Mouse (Mus musculus) midbrain, postnatal 0 days (tissue): ENCODE results near the gene March10. TPM values are rescaled to one million over a fixed set of nuclear protein-coding genes. Genes with fewer than 3 reads are reported as not detected.

Source experiments
- ATAC-seq: fragments of 200-750 bp; cut with Nextera tagmentation; 2 replicates; pipeline ENCODE4 v1.8.0; 2017; ENCODE audit warnings: moderate number of reproducible peaks, mild to moderate bottlenecking, moderate TSS enrichment, moderate library complexity; ENCODE audit not compliant: low FRiP score
- DNase-seq: peaks from one replicate; pipeline ENCODE4 v3.0.0-alpha.2; 2015; ENCODE audit warnings: low spot score
- H3K27ac ChIP-seq: fragments of 300-500 bp; sonication (generic); 2 replicates; pipeline ENCODE4 v1.5.1; 2014; ENCODE audit warnings: low read depth, mild to moderate bottlenecking, low read length, mixed read lengths
- H3K27me3 ChIP-seq: fragments of 300-500 bp; sonication (generic); 2 replicates; pipeline ENCODE4 v1.6.1; 2014; ENCODE audit warnings: low read length, control low read depth, mixed read lengths; ENCODE audit not compliant: insufficient read depth
- H3K36me3 ChIP-seq: fragments of 300-500 bp; sonication (generic); 2 replicates; pipeline ENCODE4 v1.6.1; 2014; ENCODE audit warnings: low read length, control low read depth, mixed read lengths; ENCODE audit not compliant: insufficient read depth
- H3K4me1 ChIP-seq: fragments of 300-500 bp; sonication (generic); 2 replicates; pipeline ENCODE4 v1.6.1; 2014; ENCODE audit warnings: mild to moderate bottlenecking, control low read depth, antibody characterized with exemption, low read length, mixed read lengths; ENCODE audit not compliant: insufficient read depth
- H3K4me2 ChIP-seq: fragments of 300-500 bp; sonication (generic); 2 replicates; pipeline ENCODE4 v1.6.1; 2014; ENCODE audit warnings: low read depth, mild to moderate bottlenecking, low read length, mixed read lengths; ENCODE audit not compliant: poor library complexity, severe bottlenecking
- H3K4me3 ChIP-seq: fragments of 300-500 bp; sonication (generic); 2 replicates; pipeline ENCODE4 v1.5.1; 2014; ENCODE audit warnings: low read depth, mild to moderate bottlenecking, low read length, moderate library complexity
- H3K9ac ChIP-seq: fragments of 300-500 bp; sonication (generic); replicated peaks from 2 replicates; pipeline ENCODE4 v1.6.1; 2014; ENCODE audit warnings: mild to moderate bottlenecking, low read length, moderate library complexity, mixed read lengths; ENCODE audit not compliant: poor library complexity, severe bottlenecking
- H3K9me3 ChIP-seq: fragments of 300-500 bp; sonication (generic); 2 replicates; pipeline ENCODE4 v1.6.1; 2016; ENCODE audit warnings: low read length, control low read depth
- CTCF ChIP-seq: IDR thresholded peaks from 2 replicates; pipeline ENCODE4 v1.5.1; 2016; ENCODE audit warnings: antibody characterized with exemption, mild to moderate bottlenecking
- WGBS: fragments of 180-500 bp; shearing (Covaris S2); extraction: QIAGEN DNeasy Blood & Tissue Kit; methylation state at CpG from one replicate; pipeline ENCODE4 v1.1.7; 2014; 5-methylcytosine and 5-hydroxymethylcytosine counted together
- polyA plus RNA-seq: library from polyadenylated mRNA; unstranded; fragments of >200 nt; fragmentation: Nextera tagmentation; extraction: Ambion mirVana; gene quantifications from 2 replicates; pipeline ENCODE4 v1.2.1, GENCODE M21; 2015
- total RNA-seq: library from RNA; depleted of rRNA; stranded (reverse); fragments of >200 nt; gene quantifications from 2 replicates; pipeline ENCODE4 v1.2.3, GENCODE M21; 2014

Gene March10
- total and polyA plus RNA-seq, 2 experiments from 2014 or later: 0.69 to 0.77 TPM

GRCm38 (mm10) chr11:105452504-105452903 lies 4.0 kb downstream of the March10 start:
- TF ChIP-seq CTCF: no peak
- H3K4me1 ChIP-seq: peaks cover 7% of the 10 kb centered on the region
- H3K4me3 ChIP-seq: no peak overlapping the region
- no peak for DNase-seq
- H3K9me3 ChIP-seq: no peaks in the 10 kb centered on the region
- H3K27ac ChIP-seq: no peak overlapping the region
- H3K27me3 ChIP-seq: no peaks in the 10 kb centered on the region
- no peak overlapping the region for H3K9ac ChIP-seq
- no peaks in the 10 kb centered on the region for H3K36me3 ChIP-seq
- 85% methylated on average over 4 of the region's 4 CpGs for WGBS
- no peak overlapping the region for H3K4me2 ChIP-seq
- ATAC-seq: no peak

- WGBS: 79% methylated on average over 7 of the region's 7 CpGs
- H3K9ac ChIP-seq: no peak overlapping the region
- H3K9me3 ChIP-seq: no peaks in the 10 kb centered on the region
- H3K27ac ChIP-seq: no peak overlapping the region
- H3K4me3 ChIP-seq: no peak overlapping the region
- H3K36me3 ChIP-seq: no peaks in the 10 kb centered on the region
- no peak for TF ChIP-seq CTCF
- H3K4me1 ChIP-seq: 0 out of 2 replicates have a peak, but pooled peaks cover 3% of the 10 kb centered on the region
- DNase-seq (no peak), ATAC-seq (no peak)
- no peaks in the 10 kb centered on the region for H3K27me3 ChIP-seq
- H3K4me2 ChIP-seq: no peak overlapping the region
Measured at GRCm38 (mm10) chr11:105451553-105452135, 4.9 kb downstream of the March10 start.

GRCm38 (mm10) chr11:105449581-105450315 lies 6.8 kb downstream of the March10 start:
- no peak for TF ChIP-seq CTCF
- 70% methylated on average over 12 of the region's 12 CpGs for WGBS
- Histone ChIP-seq H3K9ac (no peak overlapping the region), H3K4me2 (no peak overlapping the region), H3K4me3 (no peak overlapping the region), H3K9me3 (no peaks in the 10 kb centered on the region), H3K27me3 (no peaks in the 10 kb centered on the region), H3K4me1 (0 out of 2 replicates have a peak, but pooled peaks cover 3% of the 10 kb centered on the region), H3K36me3 (no peaks in the 10 kb centered on the region), H3K27ac (no peak overlapping the region)
- no peak for ATAC-seq
- no peak for DNase-seq

- H3K4me3 ChIP-seq: no peak overlapping the region
- no peaks in the 10 kb centered on the region for H3K9me3 ChIP-seq
- DNase-seq: no peak
- no peak; the same call in 1 of the 2 replicates for TF ChIP-seq CTCF
- H3K27me3 ChIP-seq: no peaks in the 10 kb centered on the region
- no peak overlapping the region for H3K9ac ChIP-seq
- no peak overlapping the region for H3K4me2 ChIP-seq
- H3K36me3 ChIP-seq: no peaks in the 10 kb centered on the region
- WGBS: 82% methylated on average over 6 of the region's 6 CpGs
- H3K27ac ChIP-seq: no peak overlapping the region
- H3K4me1 ChIP-seq: 0 out of 2 replicates have a peak, but pooled peaks cover 3% of the 10 kb centered on the region
- no peak for ATAC-seq
Measured at GRCm38 (mm10) chr11:105447661-105448060, 8.9 kb downstream of the March10 start.

GRCm38 (mm10) chr11:105446221-105446620 lies 10.3 kb downstream of the March10 start:
- H3K9ac ChIP-seq: no peak overlapping the region
- no peak for DNase-seq
- H3K4me3 ChIP-seq: no peak overlapping the region
- no peak for ATAC-seq
- no peaks in the 10 kb centered on the region for H3K4me1 ChIP-seq
- no peaks in the 10 kb centered on the region for H3K9me3 ChIP-seq
- no peaks in the 10 kb centered on the region for H3K36me3 ChIP-seq
- 93% methylated on average over 5 of the region's 5 CpGs for WGBS
- H3K27ac ChIP-seq: no peak overlapping the region
- no peaks in the 10 kb centered on the region for H3K27me3 ChIP-seq
- TF ChIP-seq CTCF: no peak
- no peak overlapping the region for H3K4me2 ChIP-seq

GRCm38 (mm10) chr11:105445741-105446140 lies 10.8 kb downstream of the March10 start:
- H3K36me3 ChIP-seq: no peaks in the 10 kb centered on the region
- DNase-seq: peak; percentile 39
- no peak overlapping the region for H3K4me3 ChIP-seq
- no peaks in the 10 kb centered on the region for H3K9me3 ChIP-seq
- H3K9ac ChIP-seq: no peak overlapping the region
- no peak for ATAC-seq
- no peak overlapping the region for H3K4me2 ChIP-seq
- H3K27ac ChIP-seq: no peak overlapping the region
- 66% methylated on average over 5 of the region's 5 CpGs for WGBS
- H3K4me1 ChIP-seq: no peaks in the 10 kb centered on the region
- no peak for TF ChIP-seq CTCF
- no peaks in the 10 kb centered on the region for H3K27me3 ChIP-seq
